Mouse (Mus musculus): ENCODE data around the gene Axin2. TPM values are rescaled to one million over a fixed set of nuclear protein-coding genes. Genes with fewer than 3 reads are reported as not detected.
A peak's percentile ranks its signal among the peaks of the same experiment; 100 is the strongest.

The Axin2 gene
- polyA plus RNA-seq, 1 experiment from 2014 or later, result 7.0 TPM

- H3K36me3 ChIP-seq (ENCODE audit: control insufficient read depth, insufficient read depth, low read length), result no peaks in the 10 kb centered on the region
- H3K9ac ChIP-seq (replicated peaks; ENCODE audit: low read depth, low read length), result no peak overlapping the region
- 5% methylated on average over 14 of the region's 14 CpGs for WGBS
- ATAC-seq (ENCODE audit: insufficient number of reproducible peaks, insufficient read depth, low FRiP score, low read depth), result no peak
- H3K27ac ChIP-seq (ENCODE audit: low read length), result no peak overlapping the region; the same call in 1 of the 2 replicates
- peaks cover 9% of the 10 kb centered on the region for H3K4me1 ChIP-seq (ENCODE audit: control insufficient read depth, insufficient read depth, low read length)
- H3K27me3 ChIP-seq (ENCODE audit: control insufficient read depth, insufficient read depth, low read length), result no peaks in the 10 kb centered on the region
- H3K4me3 ChIP-seq (ENCODE audit: low read depth, low read length), result no peak overlapping the region
- no peaks in the 10 kb centered on the region for H3K9me3 ChIP-seq (ENCODE audit: control insufficient read depth, low read depth, low read length)
- H3K4me2 ChIP-seq (replicated peaks; ENCODE audit: low read depth, low read length), result peak overlapping the region; percentile 37
Observed at GRCm38 (mm10) chr11:108910328-108910886, 9.7 kb upstream of the Axin2 start.

- peak overlapping the region; percentile 37 for H3K4me2 ChIP-seq (replicated peaks; ENCODE audit: low read depth, low read length)
- H3K9me3 ChIP-seq (ENCODE audit: control insufficient read depth, low read depth, low read length), result no peaks in the 10 kb centered on the region
- ATAC-seq (ENCODE audit: insufficient number of reproducible peaks, insufficient read depth, low FRiP score, low read depth), result peak; percentile 28; the same call in 1 of the 2 replicates
- peaks cover 9% of the 10 kb centered on the region for H3K4me1 ChIP-seq (ENCODE audit: control insufficient read depth, insufficient read depth, low read length)
- no peak overlapping the region; the same call in 1 of the 2 replicates for H3K27ac ChIP-seq (ENCODE audit: low read length)
- no peaks in the 10 kb centered on the region for H3K27me3 ChIP-seq (ENCODE audit: control insufficient read depth, insufficient read depth, low read length)
- no peaks in the 10 kb centered on the region for H3K36me3 ChIP-seq (ENCODE audit: control insufficient read depth, insufficient read depth, low read length)
- H3K9ac ChIP-seq (replicated peaks; ENCODE audit: low read depth, low read length), result no peak overlapping the region
- 26% methylated on average over 7 of the region's 7 CpGs for WGBS
- no peak overlapping the region for H3K4me3 ChIP-seq (ENCODE audit: low read depth, low read length)
Observed at GRCm38 (mm10) chr11:108910903-108911302, 9.2 kb upstream of the Axin2 start.

GRCm38 (mm10) chr11:108912174-108912573, 8.0 kb upstream of the Axin2 start:
- Histone ChIP-seq H3K9me3 (ENCODE audit: control insufficient read depth, low read depth, low read length) (no peaks in the 10 kb centered on the region), H3K4me1 (ENCODE audit: control insufficient read depth, insufficient read depth, low read length) (peaks cover 9% of the 10 kb centered on the region), H3K27ac (ENCODE audit: low read length) (no peak overlapping the region), H3K4me3 (ENCODE audit: low read depth, low read length) (no peak overlapping the region), H3K4me2 (replicated peaks; ENCODE audit: low read depth, low read length) (no peak overlapping the region), H3K27me3 (ENCODE audit: control insufficient read depth, insufficient read depth, low read length) (no peaks in the 10 kb centered on the region), H3K36me3 (ENCODE audit: control insufficient read depth, insufficient read depth, low read length) (no peaks in the 10 kb centered on the region), H3K9ac (replicated peaks; ENCODE audit: low read depth, low read length) (no peak overlapping the region)
- WGBS, result 93% methylated on average over 12 of the region's 12 CpGs
- ATAC-seq (ENCODE audit: insufficient number of reproducible peaks, insufficient read depth, low FRiP score, low read depth), result no peak

GRCm38 (mm10) chr11:108917422-108918324, 2.5 kb upstream of the Axin2 start:
- Histone ChIP-seq H3K36me3 (ENCODE audit: control insufficient read depth, insufficient read depth, low read length) (no peaks in the 10 kb centered on the region), H3K9me3 (ENCODE audit: control insufficient read depth, low read depth, low read length) (no peaks in the 10 kb centered on the region), H3K4me2 (replicated peaks; ENCODE audit: low read depth, low read length) (no peak overlapping the region), H3K9ac (replicated peaks; ENCODE audit: low read depth, low read length) (no peak overlapping the region), H3K4me3 (ENCODE audit: low read depth, low read length) (no peak overlapping the region), H3K4me1 (ENCODE audit: control insufficient read depth, insufficient read depth, low read length) (peaks cover 5% of the 10 kb centered on the region; the same call in 1 of the 2 replicates), H3K27ac (ENCODE audit: low read length) (no peak overlapping the region), H3K27me3 (ENCODE audit: control insufficient read depth, insufficient read depth, low read length) (no peaks in the 10 kb centered on the region)
- no peak for ATAC-seq (ENCODE audit: insufficient number of reproducible peaks, insufficient read depth, low FRiP score, low read depth)
- 21% methylated on average over 12 of the region's 12 CpGs for WGBS

- peaks cover 27% of the 10 kb centered on the region for H3K4me1 ChIP-seq (ENCODE audit: control insufficient read depth, insufficient read depth, low read length)
- H3K9ac ChIP-seq (replicated peaks; ENCODE audit: low read depth, low read length), result peak overlapping the region; percentile 82
- H3K27me3 ChIP-seq (ENCODE audit: control insufficient read depth, insufficient read depth, low read length), result no peaks in the 10 kb centered on the region
- ATAC-seq (ENCODE audit: insufficient number of reproducible peaks, insufficient read depth, low FRiP score, low read depth), result peak; percentile 85
- H3K9me3 ChIP-seq (ENCODE audit: control insufficient read depth, low read depth, low read length), result no peaks in the 10 kb centered on the region
- peak overlapping the region; percentile 87 for H3K4me2 ChIP-seq (replicated peaks; ENCODE audit: low read depth, low read length)
- H3K4me3 ChIP-seq (ENCODE audit: low read depth, low read length), result peak overlapping the region; percentile 72
- peaks cover 2% of the 10 kb centered on the region for H3K36me3 ChIP-seq (ENCODE audit: control insufficient read depth, insufficient read depth, low read length)
- peak overlapping the region; percentile 100 for H3K27ac ChIP-seq (ENCODE audit: low read length)
- WGBS, result under 1% methylated on average over 88 of the region's 104 CpGs
Observed at GRCm38 (mm10) chr11:108920636-108921505, 722 bp downstream of the Axin2 start.

- under 1% methylated on average over 60 of the region's 62 CpGs for WGBS
- H3K4me1 ChIP-seq (ENCODE audit: control insufficient read depth, insufficient read depth, low read length), result peaks cover 33% of the 10 kb centered on the region
- peaks cover 2% of the 10 kb centered on the region for H3K36me3 ChIP-seq (ENCODE audit: control insufficient read depth, insufficient read depth, low read length)
- H3K27ac ChIP-seq (ENCODE audit: low read length), result peak overlapping the region; percentile 100
- H3K4me2 ChIP-seq (replicated peaks; ENCODE audit: low read depth, low read length), result peak overlapping the region; percentile 87
- H3K27me3 ChIP-seq (ENCODE audit: control insufficient read depth, insufficient read depth, low read length), result no peaks in the 10 kb centered on the region
- ATAC-seq (ENCODE audit: insufficient number of reproducible peaks, insufficient read depth, low FRiP score, low read depth), result no peak
- H3K4me3 ChIP-seq (ENCODE audit: low read depth, low read length), result peak overlapping the region; percentile 72
- H3K9ac ChIP-seq (replicated peaks; ENCODE audit: low read depth, low read length), result peak overlapping the region; percentile 82
- no peaks in the 10 kb centered on the region for H3K9me3 ChIP-seq (ENCODE audit: control insufficient read depth, low read depth, low read length)
Observed at GRCm38 (mm10) chr11:108921506-108922455, 1.6 kb downstream of the Axin2 start.

GRCm38 (mm10) chr11:108922511-108923187, 2.5 kb downstream of the Axin2 start:
- Histone ChIP-seq H3K9ac (replicated peaks; ENCODE audit: low read depth, low read length) (peak overlapping the region; percentile 82; the same call in 1 of the 2 replicates), H3K27ac (ENCODE audit: low read length) (peak overlapping the region; percentile 100; the same call in 1 of the 2 replicates), H3K36me3 (ENCODE audit: control insufficient read depth, insufficient read depth, low read length) (peaks cover 2% of the 10 kb centered on the region), H3K4me3 (ENCODE audit: low read depth, low read length) (peak overlapping the region; percentile 72), H3K4me1 (ENCODE audit: control insufficient read depth, insufficient read depth, low read length) (peaks cover 40% of the 10 kb centered on the region), H3K9me3 (ENCODE audit: control insufficient read depth, low read depth, low read length) (no peaks in the 10 kb centered on the region), H3K4me2 (replicated peaks; ENCODE audit: low read depth, low read length) (peak overlapping the region; percentile 87), H3K27me3 (ENCODE audit: control insufficient read depth, insufficient read depth, low read length) (no peaks in the 10 kb centered on the region)
- no peak for ATAC-seq (ENCODE audit: insufficient number of reproducible peaks, insufficient read depth, low FRiP score, low read depth)
- 1% methylated on average over 31 of the region's 32 CpGs for WGBS

All from stomach, embryonic 14.5 days (tissue).